Mouse (Mus musculus) testis, adult 2 months (tissue): ENCODE measurements at regions not wholly inside any gene's neighbourhood (a gene's known extent, or its start where the extent isn't known, plus 50 kb on each side); places are given as distances from the start of the nearest gene placed in this dataset.

Experiments
- H3K27ac ChIP-seq: fragments of 200-500 bp; 2 replicates; pipeline ENCODE4 v1.5.1; 2012; ENCODE audit warnings: low read depth, low read length; ENCODE audit not compliant: control insufficient read depth, insufficient read depth
- H3K27me3 ChIP-seq: fragments of 200-500 bp; 2 replicates; pipeline ENCODE4 v1.6.1; 2012; ENCODE audit warnings: mild to moderate bottlenecking, low read length, moderate library complexity; ENCODE audit not compliant: control insufficient read depth, insufficient read depth
- H3K36me3 ChIP-seq: fragments of 200-500 bp; 2 replicates; pipeline ENCODE4 v1.6.1; 2012; ENCODE audit warnings: mild to moderate bottlenecking, low read length; ENCODE audit not compliant: control insufficient read depth, insufficient read depth
- H3K4me1 ChIP-seq: fragments of 200-500 bp; 2 replicates; pipeline ENCODE4 v1.6.1; 2012; ENCODE audit warnings: low read length; ENCODE audit not compliant: control insufficient read depth, insufficient read depth
- H3K4me3 ChIP-seq: fragments of 200-500 bp; 2 replicates; pipeline ENCODE4 v1.5.1; 2012; ENCODE audit warnings: low read depth, mild to moderate bottlenecking, low read length, moderate library complexity, mixed read lengths; ENCODE audit not compliant: control insufficient read depth
- CTCF ChIP-seq: fragments of 200-500 bp; IDR thresholded peaks from 2 replicates; pipeline ENCODE4 v1.5.1; 2012; ENCODE audit warnings: low read depth, mild to moderate bottlenecking, inconsistent platforms, low read length, moderate library complexity; ENCODE audit not compliant: control insufficient read depth, insufficient read depth, insufficient replicate concordance
- POLR2A ChIP-seq: fragments of 200-500 bp; IDR thresholded peaks from 2 replicates; pipeline ENCODE4 v1.6.1; 2012; ENCODE audit warnings: low read depth, mild to moderate bottlenecking, inconsistent platforms, low read length, moderate library complexity; ENCODE audit not compliant: control insufficient read depth

- Histone ChIP-seq H3K4me3 (no peak overlapping the region), H3K27ac (no peak overlapping the region), H3K4me1 (no peaks in the 10 kb centered on the region), H3K36me3 (no peaks in the 10 kb centered on the region), H3K27me3 (no peaks in the 10 kb centered on the region)
- no peak for TF ChIP-seq CTCF
- no peak for TF ChIP-seq POLR2A
Observed at GRCm38 (mm10) chr8:90076381-90076780, 271.8 kb downstream of the Tox3 start.

- Histone ChIP-seq H3K4me1 (no peaks in the 10 kb centered on the region), H3K36me3 (no peaks in the 10 kb centered on the region), H3K27me3 (no peaks in the 10 kb centered on the region), H3K27ac (no peak overlapping the region), H3K4me3 (no peak overlapping the region)
- TF ChIP-seq CTCF (no peak), POLR2A (no peak)
Observed at GRCm38 (mm10) chr8:90075796-90076195, 272.3 kb downstream of the Tox3 start.

- Histone ChIP-seq H3K4me3 (no peak overlapping the region), H3K36me3 (no peaks in the 10 kb centered on the region), H3K4me1 (no peaks in the 10 kb centered on the region), H3K27ac (no peak overlapping the region), H3K27me3 (no peaks in the 10 kb centered on the region)
- TF ChIP-seq POLR2A: no peak
- no peak for TF ChIP-seq CTCF
Observed at GRCm38 (mm10) chr8:90070006-90070405, 278.1 kb downstream of the Tox3 start.

GRCm38 (mm10) chr8:90069411-90069993 is 278.6 kb downstream of the Tox3 start:
- H3K27me3 ChIP-seq: no peaks in the 10 kb centered on the region
- TF ChIP-seq CTCF: no peak
- TF ChIP-seq POLR2A: no peak
- no peaks in the 10 kb centered on the region for H3K4me1 ChIP-seq
- no peak overlapping the region for H3K4me3 ChIP-seq
- H3K27ac ChIP-seq: no peak overlapping the region
- no peaks in the 10 kb centered on the region for H3K36me3 ChIP-seq

- no peaks in the 10 kb centered on the region for H3K4me1 ChIP-seq
- TF ChIP-seq POLR2A: no peak
- no peak for TF ChIP-seq CTCF
- H3K4me3 ChIP-seq: no peak overlapping the region
- H3K27me3 ChIP-seq: no peaks in the 10 kb centered on the region
- H3K36me3 ChIP-seq: no peaks in the 10 kb centered on the region
- H3K27ac ChIP-seq: no peak overlapping the region
Observed at GRCm38 (mm10) chr8:90068441-90068840, 279.7 kb downstream of the Tox3 start.

- no peak overlapping the region for H3K27ac ChIP-seq
- no peak for TF ChIP-seq CTCF
- TF ChIP-seq POLR2A: no peak
Observed at GRCm38 (mm10) chr8:90064381-90064780, 283.8 kb downstream of the Tox3 start.

GRCm38 (mm10) chr8:90063291-90063690 is 284.9 kb downstream of the Tox3 start:
- Histone ChIP-seq H3K4me1 (no peaks in the 10 kb centered on the region), H3K27ac (no peak overlapping the region), H3K36me3 (no peaks in the 10 kb centered on the region), H3K27me3 (no peaks in the 10 kb centered on the region), H3K4me3 (no peak overlapping the region)
- peak; percentile 10; the same call in 1 of the 2 replicates for TF ChIP-seq CTCF
- TF ChIP-seq POLR2A: no peak

More at GRCm38 (mm10) chr8:90064381-90064780, 283.8 kb downstream of the Tox3 start:
- H3K4me1 ChIP-seq: no peaks in the 10 kb centered on the region
- H3K4me3 ChIP-seq: no peak overlapping the region
- H3K27me3 ChIP-seq: no peaks in the 10 kb centered on the region
- H3K36me3 ChIP-seq: no peaks in the 10 kb centered on the region
